Mouse (Mus musculus) spleen, adult 2 months (tissue): ENCODE measurements around the gene Snx4.

Source experiments
- CTCF ChIP-seq: fragments of 200-500 bp; IDR thresholded peaks from 2 replicates; pipeline ENCODE4 v1.5.1; 2011; ENCODE audit warnings: mild to moderate bottlenecking, inconsistent platforms; ENCODE audit not compliant: insufficient read depth, insufficient read length, insufficient replicate concordance; ENCODE audit errors: extremely low read depth
- POLR2A ChIP-seq: fragments of 200-500 bp; IDR thresholded peaks from 2 replicates; pipeline ENCODE4 v1.6.1; 2011; ENCODE audit warnings: low read depth, low read length, inconsistent platforms

GRCm38 (mm10) chr16:33309066-33309465 is 57.8 kb downstream of the Snx4 start:
- TF ChIP-seq CTCF (no peak), POLR2A (no peak)
